Mouse (Mus musculus): ENCODE measurements around the gene 1110051M20Rik.

GRCm38 (mm10) chr2:91258054-91258453, 186.4 kb downstream of the 1110051M20Rik start:
- TF ChIP-seq POLR2A (IDR thresholded peaks at IDR 0.05; ENCODE audit: borderline replicate concordance, extremely low read depth, low read depth, low read length), result no peak
- TF ChIP-seq CTCF (IDR thresholded peaks at IDR 0.05; ENCODE audit: insufficient read depth, low read length), result no peak
